Mouse (Mus musculus) induced T-regulatory cell, adult 2 months (primary cell): ENCODE data around the gene Setd1a.

Experiments
- DNase-seq: peaks from one replicate; pipeline ENCODE4 v3.0.0-alpha.2; 2012; ENCODE audit warnings: low read depth

The Setd1a gene

DNA sequence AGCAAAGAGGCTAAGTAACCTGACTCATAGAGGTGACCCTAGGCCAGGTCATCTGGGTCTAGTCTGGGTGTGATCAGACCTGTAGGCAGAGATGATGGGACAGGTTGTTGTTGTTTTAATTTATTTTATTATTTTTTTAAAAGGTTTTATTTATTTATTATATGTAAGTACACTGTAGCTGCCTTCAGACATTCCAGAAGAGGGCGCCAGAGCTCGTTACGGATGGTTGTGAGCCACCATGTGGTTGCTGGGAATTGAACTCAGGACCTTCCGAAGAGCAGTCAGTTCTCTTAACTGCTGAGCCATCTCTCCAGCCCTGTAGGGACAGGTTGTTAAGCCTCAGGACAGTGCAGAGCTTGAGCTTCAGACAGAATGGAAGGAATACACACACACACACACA, 61.4 kb downstream of the Setd1a start:
- DNase-seq: peak; percentile 25

DNA sequence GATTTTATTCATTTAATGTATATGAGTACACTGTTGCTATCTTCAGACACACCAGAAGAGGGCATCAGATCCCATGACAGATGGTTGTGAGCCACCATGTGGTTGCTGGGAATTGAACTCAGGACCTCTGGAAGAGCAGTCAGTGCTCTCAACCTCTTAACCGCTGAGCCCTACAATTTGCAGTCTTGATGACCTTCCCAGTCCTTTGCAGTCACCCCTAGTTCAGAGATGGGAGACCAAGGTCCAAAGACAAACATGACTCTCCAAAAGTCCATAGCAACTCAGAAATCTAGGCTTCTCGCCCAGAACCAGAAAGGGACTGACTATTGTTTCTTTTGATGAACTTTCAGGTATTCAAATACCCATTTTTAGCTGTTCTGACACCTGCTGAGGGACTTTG, 63.6 kb downstream of the Setd1a start:
- DNase-seq: peak; percentile 22

DNA sequence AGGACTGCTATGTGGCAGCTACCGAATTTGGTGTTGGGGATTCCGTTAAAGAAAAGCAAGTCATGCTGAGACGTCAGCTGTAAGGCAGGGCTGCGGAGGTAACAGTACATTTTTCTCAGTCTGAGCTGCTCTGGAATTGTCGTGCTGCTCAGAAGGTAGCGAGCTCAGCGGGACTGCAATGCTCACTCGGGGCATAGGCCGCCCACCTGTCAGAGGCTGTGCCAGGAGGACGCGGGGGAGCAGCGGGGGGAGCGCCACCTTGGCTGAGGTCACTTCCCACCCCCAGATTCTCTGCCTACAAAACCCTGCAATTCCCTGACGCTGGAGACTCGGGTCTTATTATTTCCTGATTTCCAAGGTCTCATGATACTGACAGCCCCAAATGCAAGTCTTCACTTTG, 64.4 kb downstream of the Setd1a start:
- DNase-seq: no peak

DNA sequence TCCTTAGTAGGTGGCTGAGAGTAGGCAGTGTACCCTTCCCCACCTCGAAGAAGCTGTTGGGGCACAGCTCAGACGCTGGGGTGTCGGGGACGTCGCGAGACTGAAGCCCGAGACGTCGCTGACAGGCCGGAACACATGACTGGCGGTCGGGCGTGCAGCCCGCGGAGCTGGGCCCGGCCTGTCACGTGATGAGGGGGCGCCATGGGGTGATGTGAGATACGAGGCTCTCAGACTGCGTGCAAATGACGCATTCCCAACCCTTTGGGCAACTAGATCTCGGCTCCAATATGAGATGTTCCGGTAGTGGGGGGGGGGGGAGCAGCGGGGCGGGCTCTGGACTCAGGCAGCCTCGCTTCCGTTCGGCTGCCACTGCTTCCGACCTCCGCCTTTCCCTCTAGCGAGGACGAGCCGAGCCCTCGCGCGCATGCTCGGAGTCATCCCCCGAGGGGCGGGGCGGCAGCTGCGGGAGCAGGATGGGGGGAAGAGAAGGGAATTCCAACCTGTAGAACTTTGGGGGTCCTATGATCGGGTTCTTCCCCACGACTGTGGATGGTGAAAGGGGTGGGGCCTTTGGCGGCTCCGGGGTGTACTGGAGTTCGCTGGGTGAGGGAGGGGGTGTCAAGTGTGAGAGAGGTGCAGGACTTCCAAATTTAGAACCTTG, 65.0 kb downstream of the Setd1a start:
- DNase-seq: peak; percentile 94

DNA sequence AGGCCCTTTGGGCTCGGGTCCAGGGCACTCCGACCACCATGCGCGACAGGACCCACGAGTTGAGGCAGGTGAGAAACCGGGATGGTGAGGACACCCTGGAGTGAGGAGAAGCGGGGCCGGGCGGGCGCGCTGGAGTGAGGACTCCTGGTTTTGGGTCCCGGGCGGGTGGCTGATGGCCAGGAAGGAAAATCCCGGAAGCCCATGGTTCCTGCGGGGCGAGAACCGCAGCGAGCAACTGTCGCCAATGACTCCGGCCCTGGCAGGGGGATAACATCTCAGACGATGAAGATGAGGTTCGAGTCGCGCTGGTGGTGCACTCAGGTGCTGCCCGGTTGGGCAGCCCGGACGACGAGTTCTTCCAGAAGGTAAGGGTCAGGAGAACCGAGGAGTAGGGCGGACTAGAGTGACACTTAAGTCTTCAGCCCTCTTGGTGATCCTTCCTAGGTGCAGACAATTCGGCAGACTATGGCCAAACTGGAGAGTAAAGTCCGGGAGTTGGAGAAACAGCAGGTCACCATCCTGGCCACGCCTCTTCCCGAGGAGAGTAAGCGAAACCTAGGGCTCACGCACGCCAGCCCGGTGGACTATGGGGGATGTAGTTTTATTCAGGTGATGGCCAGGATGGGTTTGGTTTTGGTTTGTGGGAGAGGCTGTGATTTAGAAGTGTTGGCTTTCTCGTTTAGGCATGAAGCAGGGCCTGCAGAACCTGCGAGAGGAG, 65.7 kb downstream of the Setd1a start:
- DNase-seq: peak; percentile 94
